Mouse (Mus musculus) CD4-positive naive resting alpha-beta T cell, adult 57 days (primary cell): ENCODE results near the gene Nthl1. TPM values are rescaled to one million over a fixed set of nuclear protein-coding genes. Genes with fewer than 3 reads are reported as not detected.

ENCODE experiments used
- total RNA-seq: library from RNA; stranded (reverse); gene quantifications from one replicate; pipeline ENCODE4 v1.2.4, GENCODE M21; 2023

Nthl1 gene
- 4.5 TPM for total RNA-seq

GRCm38 (mm10) chr17:24632167-24632812, at the start of gene Nthl1, which contains the start of gene Tsc2:
Gene Nthl1 (plus strand): TSS chr17:24632680.
Gene Tsc2 (minus strand): TSS chr17:24632630.

GRCm38 (mm10) chr17:24650070-24650616, 17.7 kb downstream of the Nthl1 start, which contains the start of gene Slc9a3r2:
Gene Slc9a3r2 (minus strand): TSS chr17:24650327.

GRCm38 (mm10) chr17:24658017-24658758, 25.7 kb downstream of the Nthl1 start, which contains the start of gene Npw:
Gene Npw (minus strand): TSS chr17:24658457.

GRCm38 (mm10) chr17:24669545-24670245, 37.2 kb downstream of the Nthl1 start, which contains the start of gene Zfp598:
Gene Zfp598 (plus strand): TSS chr17:24669687.

Other genes starting within 250 kb of the Nthl1 start
- gene Rnps1, start 218.1 kb upstream of the Nthl1 start, total RNA-seq, result 178 TPM
- 16.9 TPM for gene Eci1, start 206.0 kb upstream of the Nthl1 start, total RNA-seq
- gene Dnase1l2, start 189.6 kb upstream of the Nthl1 start, total RNA-seq, result 5.4 TPM
- 80.5 TPM for gene E4f1, start 162.4 kb upstream of the Nthl1 start, total RNA-seq
- gene Pgp, start 162.3 kb upstream of the Nthl1 start, total RNA-seq, result 13.1 TPM
- gene Bricd5, start 158.8 kb upstream of the Nthl1 start, total RNA-seq, result 0.89 TPM
- 23.8 TPM for gene Mlst8, start 153.6 kb upstream of the Nthl1 start, total RNA-seq
- not detected for gene Caskin1, start 144.1 kb upstream of the Nthl1 start, total RNA-seq
- gene Traf7, start 104.7 kb upstream of the Nthl1 start, total RNA-seq, result 179 TPM
- gene Rab26, start 98.5 kb upstream of the Nthl1 start, total RNA-seq, result 1.5 TPM
- gene Pkd1, start 82.8 kb upstream of the Nthl1 start, total RNA-seq, result 107 TPM
- 62.2 TPM for gene Tsc2, start 50 bp upstream of the Nthl1 start, total RNA-seq
- 0.74 TPM for gene Slc9a3r2, start 17.6 kb downstream of the Nthl1 start, total RNA-seq
- not detected for gene Npw, start 25.8 kb downstream of the Nthl1 start, total RNA-seq
- gene Zfp598, start 37.0 kb downstream of the Nthl1 start, total RNA-seq, result 65.9 TPM
- not detected for gene Syngr3, start 57.3 kb downstream of the Nthl1 start, total RNA-seq
- gene Gfer, start 63.5 kb downstream of the Nthl1 start, total RNA-seq, result 19.5 TPM
- gene Noxo1, start 63.6 kb downstream of the Nthl1 start, total RNA-seq, result 3.9 TPM
- 24.9 TPM for gene Tbl3, start 75.0 kb downstream of the Nthl1 start, total RNA-seq
- not detected for gene Rnf151, start 85.4 kb downstream of the Nthl1 start, total RNA-seq
- 1,499 TPM for gene Rps2, start 85.4 kb downstream of the Nthl1 start, total RNA-seq
- 70.6 TPM for gene Ndufb10, start 91.8 kb downstream of the Nthl1 start, total RNA-seq
- gene Rpl3l, start 95.1 kb downstream of the Nthl1 start, total RNA-seq, result not detected
- 37.8 TPM for gene Msrb1, start 104.0 kb downstream of the Nthl1 start, total RNA-seq
- not detected for gene Hs3st6, start 120.3 kb downstream of the Nthl1 start, total RNA-seq
- not detected for gene Meiob, start 171.6 kb downstream of the Nthl1 start, total RNA-seq
- gene Hagh, start 207.5 kb downstream of the Nthl1 start, total RNA-seq, result 33.2 TPM
- 2.7 TPM for gene Fahd1, start 217.7 kb downstream of the Nthl1 start, total RNA-seq
- gene Igfals, start 233.3 kb downstream of the Nthl1 start, total RNA-seq, result not detected